Mouse (Mus musculus): ENCODE data around the gene Gm16429. TPM values are rescaled to one million over a fixed set of nuclear protein-coding genes. Genes with fewer than 3 reads are reported as not detected.
"Not testable (repeated sequence)": the region's sequence is repeated elsewhere in the genome, so short reads cannot be mapped to it uniquely, and the experiment has no call there.

The Gm16429 gene
- polyA plus RNA-seq (2014; fragmentation: Nextera tagmentation; extraction: Ambion mirVana), result not detected in 2 replicates

DNA sequence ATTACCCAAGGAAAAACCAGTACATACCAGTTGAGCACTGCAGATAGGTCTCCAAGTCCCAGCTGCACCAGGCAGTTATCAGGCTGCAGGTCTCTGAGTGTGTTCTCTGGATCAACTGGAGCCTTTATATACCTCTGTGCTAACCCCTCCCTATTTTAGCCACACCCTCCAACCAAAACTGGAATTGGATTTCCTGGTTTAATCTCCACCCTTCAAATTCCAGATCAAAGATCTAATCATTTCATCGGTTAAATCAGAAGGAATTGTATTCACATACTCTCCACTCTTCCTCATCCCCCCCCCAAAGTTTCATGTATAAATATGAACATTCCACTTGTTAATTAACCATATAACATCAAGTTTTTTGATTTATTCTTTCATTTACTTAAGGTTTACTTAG lies at the start of gene Gm16429:
TSS of gene Gm16429 (minus strand) at position 101 of the 400 bp plus-strand sequence.
- H3K4me1 ChIP-seq (ENCODE audit: control insufficient read depth, insufficient read depth, low read length); H3K4me3 ChIP-seq (ENCODE audit: low read depth, low read length); H3K36me3 ChIP-seq (ENCODE audit: control insufficient read depth, insufficient read depth, low read length); H3K27ac ChIP-seq (replicated peaks; ENCODE audit: low read depth, low read length); H3K4me2 ChIP-seq (ENCODE audit: low read depth, low read length); H3K9me3 ChIP-seq (ENCODE audit: control insufficient read depth, low read length); H3K9ac ChIP-seq (ENCODE audit: low read depth, low read length); ATAC-seq (ENCODE audit: low read depth); H3K27me3 ChIP-seq (replicated peaks; ENCODE audit: control insufficient read depth, insufficient read depth, low read length); DNase-seq (ENCODE audit: low spot score): not testable (repeated sequence)
- no CpG with 5 or more reads among the region's 1 CpGs for WGBS

Other genes starting within 250 kb of the Gm16429 start
- not detected in 2 replicates for gene Gm7792, start 85.3 kb downstream of the Gm16429 start, polyA plus RNA-seq (2014; fragmentation: Nextera tagmentation; extraction: Ambion mirVana)
- not detected in 2 replicates for gene BC061212, start 141.5 kb upstream of the Gm16429 start, polyA plus RNA-seq (2014; fragmentation: Nextera tagmentation; extraction: Ambion mirVana)
- gene Gm6351, start 147.3 kb upstream of the Gm16429 start, polyA plus RNA-seq (2014; fragmentation: Nextera tagmentation; extraction: Ambion mirVana), result not detected in 2 replicates

Measured in embryonic facial prominence, embryonic 14.5 days (tissue).